Mouse (Mus musculus) thymus, adult 2 months (tissue): Measurements from ENCODE around the gene Nfe2l1.

Source experiments
- CTCF ChIP-seq: fragments of 200-500 bp; IDR thresholded peaks from 2 replicates; pipeline ENCODE4 v1.5.1; 2012; ENCODE audit warnings: mild to moderate bottlenecking, control low read depth, low read length, moderate library complexity, borderline replicate concordance; ENCODE audit not compliant: control insufficient read depth, poor library complexity, insufficient read depth; ENCODE audit errors: extremely low read depth
- POLR2A ChIP-seq: fragments of 200-500 bp; IDR thresholded peaks from 2 replicates; pipeline ENCODE4 v1.6.1; 2012; ENCODE audit warnings: mild to moderate bottlenecking, low read length, control low read depth, moderate library complexity; ENCODE audit not compliant: control insufficient read depth, poor library complexity, insufficient read depth; ENCODE audit errors: extremely low read depth

- no peak for TF ChIP-seq CTCF
- TF ChIP-seq POLR2A: no peak
These were observed 47.3 kb upstream of the Nfe2l1 start for GRCm38 (mm10) chr11:96877071-96877470.
